Mouse (Mus musculus) left cerebral cortex, postnatal 10 days (tissue): ENCODE results near the gene Mcpt8. TPM values are rescaled to one million over a fixed set of nuclear protein-coding genes. Genes with fewer than 3 reads are reported as not detected.
"Not testable (repeated sequence)": the region's sequence is repeated elsewhere in the genome, so short reads cannot be mapped to it uniquely, and the experiment has no call there.

ENCODE experiments used
- DNase-seq, 2 experiments: peaks; one replicate each; pipeline ENCODE4 v3.0.0; 2021 to 2022; ENCODE audit warnings: low spot score in 2 of 2, mixed read lengths in 1 of 2; ENCODE audit errors: extremely low spot score in 1 of 2
- intact Hi-C: fragments of 180-260 bp; cut with DNase I; formaldehyde crosslinking; loops from one replicate; pipeline ENCODE4 v1.15.1; 2025
- total RNA-seq, 2 experiments: library from RNA; stranded (reverse); gene quantifications; 2 replicates each; pipeline ENCODE4 v1.2.3; 2021

Gene Mcpt8
- not detected for total RNA-seq

GRCm38 (mm10) chr14:56085167-56085566, at the start of gene Mcpt8:
Gene Mcpt8 (minus strand): TSS chr14:56085273.
- intact Hi-C loops = no loop called here
- DNase-seq = no peak

GRCm38 (mm10) chr14:56133675-56134074, 48.6 kb upstream of the Mcpt8 start:
- intact Hi-C loops = not testable (repeated sequence)

GRCm38 (mm10) chr14:56132508-56132907, 47.4 kb upstream of the Mcpt8 start, which contains the start of gene Gzmd:
Gene Gzmd (minus strand): TSS chr14:56132608.
- intact Hi-C loops, DNase-seq: not testable (repeated sequence)

More at GRCm38 (mm10) chr14:56133675-56134074, 48.6 kb upstream of the Mcpt8 start:
- DNase-seq = not testable (repeated sequence)

- intact Hi-C loops = no loop called here
- DNase-seq = no peak
Measured at GRCm38 (mm10) chr14:56128341-56128740, 43.3 kb upstream of the Mcpt8 start.

GRCm38 (mm10) chr14:56123516-56123915, 38.4 kb upstream of the Mcpt8 start:
- intact Hi-C loops = no loop called here
- DNase-seq = no peak

GRCm38 (mm10) chr14:56120525-56120924, 35.5 kb upstream of the Mcpt8 start, which contains the start of gene Gzme:
Gene Gzme (minus strand): TSS chr14:56120625.
- intact Hi-C loops = no loop called here
- DNase-seq = no peak

GRCm38 (mm10) chr14:56115531-56116310, 30.6 kb upstream of the Mcpt8 start:
- DNase-seq, intact Hi-C loops: not testable (repeated sequence)

GRCm38 (mm10) chr14:56105447-56106180, 20.5 kb upstream of the Mcpt8 start:
- DNase-seq = no peak
- intact Hi-C loops = no loop called here

- no peak for DNase-seq
- intact Hi-C loops = no loop called here
Measured at GRCm38 (mm10) chr14:56105016-56105415, 19.9 kb upstream of the Mcpt8 start.

GRCm38 (mm10) chr14:56103452-56103851, 18.4 kb upstream of the Mcpt8 start:
- no peak for DNase-seq
- intact Hi-C loops = no loop called here

GRCm38 (mm10) chr14:56102386-56102785, 17.3 kb upstream of the Mcpt8 start, which contains the start of gene Ctsg:
Gene Ctsg (minus strand): TSS chr14:56102574.
- intact Hi-C loops = no loop called here
- no peak for DNase-seq

GRCm38 (mm10) chr14:56098940-56099339, 13.9 kb upstream of the Mcpt8 start:
- intact Hi-C loops = no loop called here
- no peak for DNase-seq

- DNase-seq = no peak
- intact Hi-C loops = no loop called here
Measured at GRCm38 (mm10) chr14:56097597-56097996, 12.5 kb upstream of the Mcpt8 start.

- intact Hi-C loops = no loop called here
- no peak for DNase-seq
Measured at GRCm38 (mm10) chr14:56093353-56093752, 8.3 kb upstream of the Mcpt8 start.

- intact Hi-C loops = no loop called here
- DNase-seq = no peak
Measured at GRCm38 (mm10) chr14:56086711-56087110, 1.6 kb upstream of the Mcpt8 start.

GRCm38 (mm10) chr14:56082016-56082415, 3.1 kb downstream of the Mcpt8 start:
- intact Hi-C loops = no loop called here
- DNase-seq = no peak

- intact Hi-C loops, DNase-seq: not testable (repeated sequence)
Measured at GRCm38 (mm10) chr14:56062213-56062612, 22.9 kb downstream of the Mcpt8 start, which contains the start of gene Mcpt4. Gene Mcpt4 (minus strand): TSS chr14:56062313.

GRCm38 (mm10) chr14:56057722-56058121, 27.4 kb downstream of the Mcpt8 start:
- no peak for DNase-seq
- intact Hi-C loops = no loop called here

- intact Hi-C loops = no loop called here
- DNase-seq = no peak
Measured at GRCm38 (mm10) chr14:56055408-56055807, 29.7 kb downstream of the Mcpt8 start.

GRCm38 (mm10) chr14:56041792-56042191, 43.3 kb downstream of the Mcpt8 start, which contains the start of gene Mcpt2:
Gene Mcpt2 (plus strand): TSS chr14:56042041.
- DNase-seq, intact Hi-C loops: not testable (repeated sequence)
